Mouse (Mus musculus) T-helper 1 cell (primary cell): ENCODE measurements at regions not wholly inside any gene's neighbourhood (a gene's known extent, or its start where the extent isn't known, plus 50 kb on each side); places are given as distances from the start of the nearest gene placed in this dataset.

Experiments
- in situ Hi-C: fragments of 300-600 bp; cut with MboI, MseI; formaldehyde crosslinking; loops from one replicate; pipeline ENCODE4 v1.15.1; 2025; ENCODE audit warnings: high pct_unique_total_duplicates

DNA sequence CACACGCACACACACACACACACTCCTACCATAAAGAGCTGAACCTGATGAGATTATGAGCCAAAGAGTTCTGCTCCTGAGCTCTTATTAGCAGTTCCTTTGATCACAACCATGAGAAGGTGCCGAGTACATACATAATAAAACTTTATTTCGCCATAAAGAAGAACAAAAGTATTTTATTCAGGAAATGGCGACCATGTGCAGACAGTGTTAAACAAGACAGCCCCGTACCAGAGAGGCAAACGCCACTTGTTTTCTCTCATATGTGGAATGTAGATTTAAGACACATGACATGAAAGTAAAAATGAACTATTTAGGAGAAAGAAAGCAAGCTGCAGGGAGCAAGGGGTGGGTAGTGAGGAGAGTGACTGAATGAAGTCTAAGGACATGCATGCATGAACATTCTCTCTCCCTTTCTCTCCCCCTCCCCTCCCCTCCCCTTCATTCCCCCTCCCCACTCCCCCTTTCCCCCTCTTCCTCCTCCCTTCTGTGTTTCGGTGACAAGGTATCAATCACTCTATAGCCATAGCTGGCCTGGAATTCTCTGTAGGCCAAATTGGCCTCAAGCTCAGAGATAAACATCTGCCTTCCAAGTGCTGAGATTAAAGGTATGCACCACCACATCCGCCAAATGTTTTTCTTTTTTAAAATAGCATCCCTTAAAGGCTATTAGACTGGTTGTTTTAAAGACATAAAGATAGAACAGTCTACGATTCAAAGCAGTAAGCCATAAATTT, 266.0 kb upstream of the Map3k7 start:
- in situ Hi-C loops = no loop called here

GRCm38 (mm10) chr4:31698506-31698782, 265.5 kb upstream of the Map3k7 start:
- in situ Hi-C loops = no loop called here

DNA sequence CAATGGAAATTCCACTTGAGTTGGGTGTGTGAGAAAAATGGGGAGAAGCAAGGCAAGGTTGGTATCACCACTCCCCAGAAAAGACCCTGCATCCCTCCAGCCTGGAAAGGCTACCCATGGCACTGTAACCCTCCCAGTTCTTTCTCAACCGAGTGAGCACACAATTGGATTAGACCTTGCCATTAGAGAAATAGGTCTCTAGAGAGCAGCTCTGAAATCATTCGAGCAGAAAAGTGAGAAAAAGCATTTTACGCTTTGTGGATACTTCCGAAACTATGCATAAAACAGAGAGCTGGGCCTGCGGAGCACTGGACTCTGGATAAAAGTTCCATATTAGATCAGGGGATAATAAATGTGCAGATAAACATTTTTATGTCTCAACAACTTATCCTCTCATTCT, 264.6 kb upstream of the Map3k7 start:
- in situ Hi-C loops = no loop called here

DNA sequence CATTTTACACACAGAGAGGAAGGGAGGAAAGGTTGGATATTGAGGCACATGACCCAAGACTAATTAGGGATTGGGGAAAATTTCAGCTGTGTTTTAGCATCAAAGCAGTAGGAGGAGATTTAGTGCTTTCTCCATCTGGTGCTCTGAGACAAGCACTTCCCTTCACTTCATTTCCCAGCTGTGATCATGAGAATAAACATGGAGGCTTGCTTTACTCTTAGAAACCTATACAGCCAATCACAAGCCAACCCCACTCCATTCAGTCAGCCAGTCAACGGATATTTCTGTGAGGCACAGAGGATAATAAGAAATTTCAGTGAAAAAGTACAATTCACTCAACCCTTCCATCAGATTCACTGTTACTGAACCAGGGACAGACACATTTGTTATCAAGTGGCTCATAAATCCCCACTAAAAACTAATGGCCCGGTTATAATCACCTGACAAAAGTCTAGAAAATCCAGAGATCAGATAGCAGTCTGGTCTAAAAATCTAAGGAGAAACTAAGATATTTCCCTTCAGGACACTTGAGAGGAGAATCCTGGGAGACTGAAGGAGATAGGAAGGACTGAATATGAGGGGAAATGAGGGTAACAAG, 249.7 kb upstream of the Map3k7 start:
- in situ Hi-C loops = no loop called here

- in situ Hi-C loops = no loop called here
These were observed 240.4 kb upstream of the Map3k7 start for GRCm38 (mm10) chr4:31723501-31723900.

- in situ Hi-C loops = no loop called here
These were observed 239.5 kb upstream of the Map3k7 start for GRCm38 (mm10) chr4:31724400-31724799.

DNA sequence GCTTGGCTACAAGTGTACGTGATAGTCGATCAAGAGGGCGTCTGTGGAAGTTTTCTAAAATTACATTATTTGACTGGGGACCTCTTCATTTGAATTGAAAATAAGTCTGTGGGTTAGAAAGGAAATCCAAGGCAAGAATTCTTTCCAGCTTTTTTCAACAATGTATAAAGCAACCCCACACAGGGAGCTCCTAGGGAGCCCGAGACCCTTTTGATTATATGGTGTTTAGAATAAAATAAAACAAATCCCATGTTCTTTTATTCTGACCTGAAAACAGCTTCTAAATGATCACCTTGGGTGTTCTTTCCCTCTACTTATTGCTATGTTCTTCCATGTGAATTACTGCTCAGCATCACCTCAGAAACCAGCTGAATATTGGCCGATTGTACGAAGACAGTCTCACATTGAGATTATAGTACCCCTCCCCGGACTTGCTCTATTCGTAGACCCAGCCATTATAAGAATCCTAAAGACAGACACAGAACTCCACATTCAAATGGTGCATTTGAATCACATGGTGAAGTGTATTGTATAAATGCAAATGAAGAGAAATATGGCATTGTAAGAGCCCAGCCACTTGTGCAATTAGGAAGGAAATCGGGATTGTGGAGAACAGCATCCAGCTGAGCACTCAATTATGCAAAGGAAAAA, 236.3 kb upstream of the Map3k7 start:
- in situ Hi-C loops = no loop called here

GRCm38 (mm10) chr4:31728149-31728516, 235.8 kb upstream of the Map3k7 start:
- in situ Hi-C loops = no loop called here

DNA sequence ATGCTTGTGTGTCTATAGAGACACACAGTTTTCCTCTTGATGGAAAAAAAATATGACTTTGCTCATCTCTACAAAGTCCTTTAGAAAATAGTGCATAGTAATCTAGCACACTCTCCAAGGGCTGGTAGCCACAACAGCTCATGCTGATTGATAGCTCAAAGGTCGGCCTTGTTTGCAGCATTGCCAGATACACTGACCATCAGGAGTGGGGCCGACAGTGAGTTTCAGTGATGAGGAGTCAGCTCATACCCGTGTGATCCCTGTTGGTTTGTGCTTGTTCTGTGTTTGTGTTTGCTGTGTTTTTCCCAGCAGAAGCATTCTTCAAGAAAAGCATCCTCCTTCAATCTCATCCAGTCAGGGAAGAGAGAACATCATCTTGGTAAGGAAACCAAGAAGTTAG, 220.1 kb upstream of the Map3k7 start:
- in situ Hi-C loops = no loop called here

- in situ Hi-C loops = no loop called here
These were observed 219.5 kb upstream of the Map3k7 start for GRCm38 (mm10) chr4:31744431-31744830.

- in situ Hi-C loops = no loop called here
These were observed 210.1 kb upstream of the Map3k7 start for GRCm38 (mm10) chr4:31753677-31754312.

DNA sequence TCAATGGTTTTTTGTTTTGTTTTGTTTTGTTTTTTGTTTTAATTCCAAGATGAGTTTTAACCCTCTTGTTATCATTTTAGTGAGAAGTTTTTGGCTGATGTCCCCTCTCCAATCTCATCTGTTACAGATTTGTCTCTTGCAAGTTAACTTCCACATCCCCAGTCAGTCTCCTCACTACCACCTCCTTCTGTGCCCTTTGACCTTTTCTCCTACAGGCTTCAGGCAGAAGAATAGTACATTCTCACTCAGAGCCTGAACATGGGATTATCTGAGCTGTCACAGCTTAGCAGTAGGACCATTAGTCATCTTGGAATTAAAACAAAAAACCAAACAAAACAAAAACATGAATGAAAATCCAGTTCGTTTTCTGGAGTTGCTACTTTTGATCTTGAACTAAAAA, 206.8 kb upstream of the Map3k7 start:
- in situ Hi-C loops = no loop called here

DNA sequence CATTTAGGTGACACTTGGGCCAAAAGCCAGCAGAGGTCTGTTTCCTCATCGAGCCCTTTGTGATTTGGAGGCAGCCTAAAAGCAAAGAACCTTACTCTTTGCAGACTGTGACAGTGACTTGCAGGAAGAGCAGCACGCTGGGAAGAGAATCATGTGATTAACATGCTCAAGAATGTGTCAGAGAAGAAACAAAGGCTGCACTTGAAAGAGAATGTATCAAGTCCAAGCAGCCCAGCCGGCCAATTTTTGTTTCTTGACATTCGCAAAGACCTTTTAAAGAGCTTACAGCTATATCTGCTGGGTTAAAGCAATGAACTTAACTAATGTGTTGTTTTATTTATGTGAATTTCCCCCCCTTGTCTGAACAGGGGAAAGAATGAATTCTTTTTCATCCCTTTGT, 203.8 kb upstream of the Map3k7 start:
- in situ Hi-C loops = no loop called here

DNA sequence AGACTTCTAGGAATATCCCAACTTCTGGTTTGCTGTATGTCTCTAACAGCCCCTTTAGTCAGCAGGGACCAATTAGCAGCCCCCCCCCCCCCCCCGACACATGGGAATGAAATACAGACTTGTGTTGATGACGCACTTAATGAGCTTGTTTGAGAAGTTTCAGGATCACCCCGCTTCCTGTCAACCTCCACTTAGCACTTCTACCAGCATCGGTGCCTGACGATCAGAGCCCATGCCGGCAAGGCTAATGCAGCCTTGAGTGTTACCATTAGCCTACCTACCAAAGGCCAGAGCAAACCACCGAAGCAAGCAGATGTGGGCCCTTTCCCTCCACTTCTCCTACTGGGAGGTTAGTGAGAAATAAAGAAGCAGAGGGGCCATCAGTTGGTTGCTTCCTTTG, 201.7 kb upstream of the Map3k7 start:
- in situ Hi-C loops = no loop called here

DNA sequence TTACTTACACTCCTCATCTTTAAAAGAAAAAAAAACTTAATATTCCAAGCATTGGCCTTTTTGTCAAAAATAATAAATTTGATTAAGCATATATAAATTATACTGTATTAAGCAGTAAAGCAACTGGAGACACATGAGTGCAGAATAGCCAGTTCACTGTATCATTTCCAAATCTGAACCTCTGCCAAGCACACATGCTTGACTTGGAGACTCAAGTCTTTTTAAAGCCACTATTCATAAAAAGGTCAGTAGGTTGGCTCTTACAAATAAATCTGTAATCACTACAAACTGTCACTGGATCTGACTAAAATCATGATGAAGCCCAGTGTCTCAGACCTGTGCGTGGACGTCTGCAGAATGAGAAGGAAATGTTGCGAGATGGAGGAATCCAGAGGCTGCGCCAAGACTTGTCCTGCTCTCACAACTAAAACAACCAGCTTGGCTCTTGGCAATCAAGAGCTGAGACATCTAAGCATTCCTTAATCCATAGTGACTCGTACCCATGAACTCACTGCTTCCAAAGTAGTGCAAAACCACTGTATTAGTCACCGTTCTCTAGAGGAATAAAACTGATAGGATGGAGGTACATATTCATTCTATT, 195.8 kb upstream of the Map3k7 start:
- in situ Hi-C loops = no loop called here

GRCm38 (mm10) chr4:31769325-31769724, 194.6 kb upstream of the Map3k7 start:
- in situ Hi-C loops = no loop called here

- in situ Hi-C loops = no loop called here
These were observed 177.6 kb upstream of the Map3k7 start for GRCm38 (mm10) chr4:31786284-31786683.

GRCm38 (mm10) chr4:31817574-31818240, 146.2 kb upstream of the Map3k7 start:
- in situ Hi-C loops = loop anchor here (10.0 kb wide), 1 partner anchor 677 kb away; no protein-coding TSS in a partner anchor

GRCm38 (mm10) chr4:31819521-31820259, 144.2 kb upstream of the Map3k7 start:
- in situ Hi-C loops = loop anchor here (10.0 kb wide), 1 partner anchor 675 kb away; no protein-coding TSS in a partner anchor

DNA sequence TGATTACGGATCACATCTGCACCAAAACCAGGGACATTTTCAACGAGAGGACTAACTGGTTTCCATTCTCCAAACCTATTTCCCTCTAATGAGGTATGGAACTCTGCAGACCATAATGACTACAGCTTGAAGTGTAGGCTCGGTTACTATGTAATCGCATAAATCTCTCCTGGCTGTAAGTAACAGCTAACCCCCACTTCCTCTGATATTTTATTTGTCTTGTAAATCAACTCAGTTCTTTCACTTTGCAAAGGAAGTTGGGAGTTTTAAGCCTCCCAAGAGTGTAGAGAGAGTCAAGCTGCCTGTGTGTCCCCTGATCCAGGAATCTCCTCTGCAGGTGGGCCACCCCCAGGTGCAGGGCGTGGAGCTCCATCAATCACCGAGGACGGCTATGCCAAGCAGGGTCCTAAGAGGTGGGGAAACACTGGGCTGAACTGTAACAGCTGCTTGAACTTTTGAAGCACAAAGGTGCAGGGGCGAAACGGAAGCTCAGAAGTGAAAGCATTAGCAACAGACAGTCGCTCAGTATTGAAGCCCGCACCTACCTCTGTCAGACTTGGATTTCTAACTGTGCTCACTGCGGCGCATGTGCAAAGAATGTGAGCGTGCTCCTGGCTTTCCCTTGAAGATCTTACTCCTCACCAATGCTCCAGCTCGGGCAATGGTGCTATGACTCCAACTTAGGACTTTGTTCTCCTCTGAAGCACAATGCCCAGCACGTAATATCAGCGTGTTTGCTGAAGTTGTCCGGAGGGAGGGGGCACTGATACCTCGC, 140.1 kb upstream of the Map3k7 start:
- in situ Hi-C loops = no loop called here
